Mouse (Mus musculus): ENCODE data around the gene Gm19684. TPM values are rescaled to one million over a fixed set of nuclear protein-coding genes. Genes with fewer than 3 reads are reported as not detected.
"Not testable (repeated sequence)": the region's sequence is repeated elsewhere in the genome, so short reads cannot be mapped to it uniquely, and the experiment has no call there.

Gene Gm19684
- polyA plus RNA-seq, 1 experiment from 2014 or later, result not detected

GRCm38 (mm10) chr17:36168039-36168652 is 46.7 kb downstream of the Gm19684 start, which contains the start of gene Gm8909:
Gene Gm8909 (minus strand): TSS chr17:36168537.
- ATAC-seq (ENCODE audit: insufficient read depth, low FRiP score, low read depth), result no peak
- Histone ChIP-seq H3K9me3 (no peaks in the 10 kb centered on the region), H3K9ac (no peak within 1 kb of the TSS), H3K4me3 (replicated peaks) (peak within 1 kb of the TSS; percentile 37), H3K36me3 (no peaks in the 10 kb centered on the region), H3K27me3 (replicated peaks) (peaks cover 47% of the 10 kb centered on the region), H3K4me1 (no peaks in the 10 kb centered on the region), H3K4me2 (peak within 1 kb of the TSS; percentile 56), H3K27ac (no peak within 1 kb of the TSS)
- WGBS, result 2% methylated on average over 60 of the region's 63 CpGs

- H3K4me2 ChIP-seq; H3K27ac ChIP-seq; H3K9ac ChIP-seq; H3K36me3 ChIP-seq; H3K4me1 ChIP-seq; H3K9me3 ChIP-seq; H3K4me3 ChIP-seq (replicated peaks); ATAC-seq (ENCODE audit: insufficient read depth, low FRiP score, low read depth): not testable (repeated sequence)
- WGBS, result 58% methylated on average over 1 of the region's 1 CpGs
- peaks cover 41% of the 10 kb centered on the region for H3K27me3 ChIP-seq (replicated peaks)
Observed at GRCm38 (mm10) chr17:36169094-36169493, 47.6 kb downstream of the Gm19684 start.

- no peaks in the 10 kb centered on the region for H3K36me3 ChIP-seq
- no peaks in the 10 kb centered on the region for H3K4me1 ChIP-seq
- no peak overlapping the region for H3K4me3 ChIP-seq (replicated peaks)
- H3K27me3 ChIP-seq (replicated peaks), result peaks cover 36% of the 10 kb centered on the region
- H3K4me2 ChIP-seq, result no peak overlapping the region
- no peaks in the 10 kb centered on the region for H3K9me3 ChIP-seq
- H3K27ac ChIP-seq, result no peak overlapping the region
- H3K9ac ChIP-seq, result no peak overlapping the region
- ATAC-seq (ENCODE audit: insufficient read depth, low FRiP score, low read depth), result no peak
Observed at GRCm38 (mm10) chr17:36169753-36170152, 48.3 kb downstream of the Gm19684 start.

GRCm38 (mm10) chr17:36170287-36170814 is 48.9 kb downstream of the Gm19684 start:
- no peak for ATAC-seq (ENCODE audit: insufficient read depth, low FRiP score, low read depth)
- Histone ChIP-seq H3K4me1 (no peaks in the 10 kb centered on the region), H3K9ac (no peak overlapping the region), H3K27ac (no peak overlapping the region), H3K27me3 (replicated peaks) (peaks cover 30% of the 10 kb centered on the region), H3K4me2 (no peak overlapping the region), H3K9me3 (no peaks in the 10 kb centered on the region), H3K4me3 (replicated peaks) (no peak overlapping the region), H3K36me3 (no peaks in the 10 kb centered on the region)
- 21% methylated on average over 1 of the region's 1 CpGs for WGBS

GRCm38 (mm10) chr17:36176132-36176531 is 54.7 kb downstream of the Gm19684 start:
- not testable (repeated sequence) for H3K4me1 ChIP-seq; H3K4me2 ChIP-seq; H3K9me3 ChIP-seq; H3K36me3 ChIP-seq; H3K27me3 ChIP-seq (replicated peaks); ATAC-seq (ENCODE audit: insufficient read depth, low FRiP score, low read depth); H3K4me3 ChIP-seq (replicated peaks); H3K9ac ChIP-seq; H3K27ac ChIP-seq
- WGBS, result no CpG with 5 or more reads among the region's 2 CpGs

- not testable (repeated sequence) for H3K9me3 ChIP-seq; H3K27ac ChIP-seq; H3K27me3 ChIP-seq (replicated peaks); H3K36me3 ChIP-seq; H3K4me1 ChIP-seq
- ATAC-seq (ENCODE audit: insufficient read depth, low FRiP score, low read depth), result 0 out of 2 replicates have a peak, but pooled peaks have one; percentile 58
- Histone ChIP-seq H3K4me3 (replicated peaks) (peak overlapping the region; percentile 36), H3K9ac (0 out of 2 replicates have a peak overlapping the region, but pooled peaks have one; percentile 9), H3K4me2 (peak overlapping the region; percentile 74)
- under 1% methylated on average over 39 of the region's 40 CpGs for WGBS
Observed at GRCm38 (mm10) chr17:36178938-36179337, 57.5 kb downstream of the Gm19684 start.

Other genes with a start within 250 kb of the Gm19684 start
- gene Dhx16, start 241.9 kb upstream of the Gm19684 start, polyA plus RNA-seq (2015; fragmentation: Nextera tagmentation; extraction: Ambion mirVana), result 37.8 and 41.4 TPM in 2 replicates
- 21.7 and 23.9 TPM in 2 replicates for gene 2310061I04Rik, start 224.2 kb upstream of the Gm19684 start, polyA plus RNA-seq (2015; fragmentation: Nextera tagmentation; extraction: Ambion mirVana)
- 53.2 and 62.8 TPM in 2 replicates for gene Atat1, start 211.6 kb upstream of the Gm19684 start, polyA plus RNA-seq (2015; fragmentation: Nextera tagmentation; extraction: Ambion mirVana)
- gene Mrps18b, start 205.3 kb upstream of the Gm19684 start, polyA plus RNA-seq (2015; fragmentation: Nextera tagmentation; extraction: Ambion mirVana), result 89.5 and 101 TPM in 2 replicates
- gene Ppp1r10, start 205.2 kb upstream of the Gm19684 start, polyA plus RNA-seq (2015; fragmentation: Nextera tagmentation; extraction: Ambion mirVana), result 32.3 and 36.4 TPM in 2 replicates
- 94.0 and 94.7 TPM in 2 replicates for gene Abcf1, start 151.9 kb upstream of the Gm19684 start, polyA plus RNA-seq (2015; fragmentation: Nextera tagmentation; extraction: Ambion mirVana)
- gene Gnl1, start 141.8 kb upstream of the Gm19684 start, polyA plus RNA-seq (2015; fragmentation: Nextera tagmentation; extraction: Ambion mirVana), result 41.4 and 47.0 TPM in 2 replicates
- 27.6 and 29.0 TPM in 2 replicates for gene Prr3, start 141.4 kb upstream of the Gm19684 start, polyA plus RNA-seq (2015; fragmentation: Nextera tagmentation; extraction: Ambion mirVana)
- gene H2-T24, start 101.1 kb upstream of the Gm19684 start, polyA plus RNA-seq (2015; fragmentation: Nextera tagmentation; extraction: Ambion mirVana), result 2.6 and 4.2 TPM in 2 replicates
- gene H2-T23, start 88.8 kb upstream of the Gm19684 start, polyA plus RNA-seq (2015; fragmentation: Nextera tagmentation; extraction: Ambion mirVana), result 11.4 and 14.8 TPM in 2 replicates
- 17.3 and 18.8 TPM in 2 replicates for gene H2-T22, start 78.9 kb upstream of the Gm19684 start, polyA plus RNA-seq (2015; fragmentation: Nextera tagmentation; extraction: Ambion mirVana)
- gene Gm6034, start 78.7 kb upstream of the Gm19684 start, polyA plus RNA-seq (2015; fragmentation: Nextera tagmentation; extraction: Ambion mirVana), result 0.09 and 0.13 TPM in 2 replicates
- gene Gm11127, start 63.3 kb upstream of the Gm19684 start, polyA plus RNA-seq (2015; fragmentation: Nextera tagmentation; extraction: Ambion mirVana), result 0.28 and 0.50 TPM in 2 replicates
- gene Gm7030, start 7.7 kb downstream of the Gm19684 start, polyA plus RNA-seq (2015; fragmentation: Nextera tagmentation; extraction: Ambion mirVana), result 0.30 TPM in 1 of 2 replicates, not detected in the other
- 0.79 and 0.94 TPM in 2 replicates for gene Gm8909, start 46.9 kb downstream of the Gm19684 start, polyA plus RNA-seq (2015; fragmentation: Nextera tagmentation; extraction: Ambion mirVana)
- gene H2-T3, start 68.6 kb downstream of the Gm19684 start, polyA plus RNA-seq (2015; fragmentation: Nextera tagmentation; extraction: Ambion mirVana), result 4.5 and 5.6 TPM in 2 replicates
- 116 and 124 TPM in 2 replicates for gene Rpp21, start 136.4 kb downstream of the Gm19684 start, polyA plus RNA-seq (2015; fragmentation: Nextera tagmentation; extraction: Ambion mirVana)
- 16.4 and 17.3 TPM in 2 replicates for gene Trim39, start 150.6 kb downstream of the Gm19684 start, polyA plus RNA-seq (2015; fragmentation: Nextera tagmentation; extraction: Ambion mirVana)
- gene H2-M10.2, start 164.8 kb downstream of the Gm19684 start, polyA plus RNA-seq (2015; fragmentation: Nextera tagmentation; extraction: Ambion mirVana), result not detected in 2 replicates
- gene H2-M10.1, start 204.5 kb downstream of the Gm19684 start, polyA plus RNA-seq (2015; fragmentation: Nextera tagmentation; extraction: Ambion mirVana), result not detected in 2 replicates
- gene H2-M10.3, start 246.7 kb downstream of the Gm19684 start, polyA plus RNA-seq (2015; fragmentation: Nextera tagmentation; extraction: Ambion mirVana), result not detected in 2 replicates